Mouse (Mus musculus) yolk sac, embryonic 10.5 days (tissue): Measurements from ENCODE around the gene Esyt1.

Experiments
- DNase-seq: peaks from one replicate; pipeline ENCODE4 v3.0.0-alpha.2; 2017; ENCODE audit warnings: low spot score

Gene Esyt1

GRCm38 (mm10) chr10:128487861-128488712, 37.6 kb downstream of the Esyt1 start:
- DNase-seq: no peak

GRCm38 (mm10) chr10:128486370-128486769, 39.3 kb downstream of the Esyt1 start:
- no peak for DNase-seq

- DNase-seq: no peak
Measured at GRCm38 (mm10) chr10:128474366-128474765, 51.3 kb downstream of the Esyt1 start.

GRCm38 (mm10) chr10:128460270-128460630, 65.4 kb downstream of the Esyt1 start:
- no peak for DNase-seq
